Mouse (Mus musculus) forebrain, embryonic 12.5 days (tissue): ENCODE measurements around the gene Mtrf1. TPM values are rescaled to one million over a fixed set of nuclear protein-coding genes. Genes with fewer than 3 reads are reported as not detected.
A peak's percentile ranks its signal among the peaks of the same experiment; 100 is the strongest.

Experiments used
- ATAC-seq: fragments of 200-750 bp; cut with Nextera tagmentation; 2 replicates; pipeline ENCODE4 v1.8.0; 2017; ENCODE audit warnings: moderate TSS enrichment; ENCODE audit not compliant: low FRiP score
- H3K27ac ChIP-seq: fragments of 300-500 bp; sonication (generic); 2 replicates; pipeline ENCODE4 v1.5.1; 2016; ENCODE audit warnings: mild to moderate bottlenecking
- H3K27me3 ChIP-seq: fragments of 300-500 bp; sonication (generic); 2 replicates; pipeline ENCODE4 v1.6.1; 2016; ENCODE audit warnings: mild to moderate bottlenecking
- H3K36me3 ChIP-seq: fragments of 300-500 bp; sonication (generic); replicated peaks from 2 replicates; pipeline ENCODE4 v1.6.1; 2016; ENCODE audit warnings: mild to moderate bottlenecking
- H3K4me1 ChIP-seq: fragments of 300-500 bp; sonication (generic); 2 replicates; pipeline ENCODE4 v1.6.1; 2016
- H3K4me2 ChIP-seq: fragments of 300-500 bp; sonication (generic); 2 replicates; pipeline ENCODE4 v1.6.1; 2016; ENCODE audit warnings: mild to moderate bottlenecking, moderate library complexity
- H3K4me3 ChIP-seq: fragments of 300-500 bp; sonication (generic); replicated peaks from 2 replicates; pipeline ENCODE4 v1.5.1; 2016; ENCODE audit warnings: mild to moderate bottlenecking
- H3K9ac ChIP-seq: fragments of 300-500 bp; sonication (generic); 2 replicates; pipeline ENCODE4 v1.6.1; 2016; ENCODE audit warnings: mild to moderate bottlenecking
- H3K9me3 ChIP-seq: fragments of 300-500 bp; sonication (generic); 2 replicates; pipeline ENCODE4 v1.6.1; 2016
- WGBS: fragments of 180-500 bp; shearing (Covaris S2); methylation state at CpG from one replicate; pipeline ENCODE4 v1.1.7; 2016; 5-methylcytosine and 5-hydroxymethylcytosine counted together
- polyA plus RNA-seq: library from polyadenylated mRNA; unstranded; fragments of >200 nt; fragmentation: Nextera tagmentation; extraction: Ambion mirVana; gene quantifications from 2 replicates; pipeline ENCODE4 v1.2.1, GENCODE M21; 2016

Mtrf1 gene
- 8.5 and 11.1 TPM in 2 replicates for polyA plus RNA-seq

DNA sequence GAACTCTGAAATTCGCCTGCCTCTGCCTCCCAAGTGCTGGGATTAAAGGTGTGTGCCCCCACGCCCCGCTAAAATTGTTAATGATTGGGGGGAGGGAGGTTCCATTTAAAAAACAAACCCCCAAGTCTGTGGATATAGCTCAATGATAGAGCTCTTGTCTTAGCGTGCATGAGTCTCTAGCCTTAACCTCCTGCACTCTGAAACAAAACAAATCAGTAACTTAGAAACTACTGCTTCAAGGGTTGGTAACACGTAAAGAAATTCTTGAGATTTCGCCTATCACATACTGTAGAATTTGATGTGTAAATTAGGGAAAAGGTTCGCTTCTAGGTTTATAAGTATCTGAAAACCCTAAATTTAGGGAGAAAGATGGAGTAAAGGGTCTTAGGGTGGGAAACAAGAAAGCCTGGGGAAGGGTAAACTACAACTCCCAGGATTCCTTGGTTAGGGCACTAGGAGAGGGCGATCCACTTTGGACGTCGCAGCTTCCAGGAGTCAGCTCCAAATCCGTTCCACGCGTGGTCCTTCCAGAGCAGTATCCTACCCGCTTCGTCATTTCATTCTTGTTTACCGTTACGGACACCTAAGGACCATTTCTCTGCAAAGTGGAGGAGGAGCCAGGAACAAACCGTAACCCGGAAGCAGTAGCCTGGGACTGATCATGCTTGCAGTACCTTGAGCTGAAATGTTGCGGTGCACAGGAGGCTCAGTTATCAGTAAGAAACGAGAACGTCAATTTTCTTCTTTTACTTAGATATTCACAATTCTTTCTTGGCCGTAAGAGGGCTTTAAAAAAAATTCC lies at the start of gene Mtrf1:
Mtrf1 (plus strand) TSS at position 452 of the 802 bp plus-strand sequence.
- Histone ChIP-seq H3K4me1 (0 out of 2 replicates have a peak, but pooled peaks cover 6% of the 10 kb centered on the region), H3K36me3 (0 out of 2 replicates have a peak, but pooled peaks cover 6% of the 10 kb centered on the region), H3K9ac (peak within 1 kb of the TSS; percentile 52), H3K9me3 (no peaks in the 10 kb centered on the region), H3K27ac (peak within 1 kb of the TSS; percentile 82), H3K4me2 (peak within 1 kb of the TSS; percentile 55), H3K27me3 (no peaks in the 10 kb centered on the region), H3K4me3 (peak within 1 kb of the TSS; percentile 56)
- WGBS, result 21% methylated on average over 23 of the region's 23 CpGs
- ATAC-seq, result peak; percentile 90

GRCm38 (mm10) chr14:79358055-79358454 lies 39.5 kb upstream of the Mtrf1 start:
- H3K4me3 ChIP-seq, result no peak overlapping the region
- H3K27me3 ChIP-seq, result no peaks in the 10 kb centered on the region
- no peaks in the 10 kb centered on the region for H3K9me3 ChIP-seq
- peaks cover 48% of the 10 kb centered on the region for H3K36me3 ChIP-seq
- 90% methylated on average over 2 of the region's 2 CpGs for WGBS
- H3K4me2 ChIP-seq, result no peak overlapping the region
- H3K9ac ChIP-seq, result no peak overlapping the region
- no peaks in the 10 kb centered on the region for H3K4me1 ChIP-seq
- no peak overlapping the region for H3K27ac ChIP-seq
- ATAC-seq, result no peak

DNA sequence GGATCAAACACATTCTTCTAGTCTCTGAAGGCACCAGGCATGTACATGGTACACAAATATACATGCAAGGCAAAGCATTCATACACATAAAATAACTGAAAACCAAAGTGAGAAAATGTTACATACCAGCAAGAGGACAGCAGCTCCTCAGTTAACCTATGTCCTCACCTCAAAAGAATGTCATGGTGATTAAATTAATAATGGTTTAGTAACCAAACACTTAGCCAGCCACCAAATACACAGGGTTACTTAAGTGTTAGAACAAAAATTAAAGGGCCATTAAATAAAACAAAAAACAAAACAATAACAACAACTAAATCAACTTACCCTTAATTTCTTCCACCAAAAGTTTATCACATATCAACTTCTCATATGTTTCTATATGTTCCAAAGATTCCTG lies 20.5 kb upstream of the Mtrf1 start:
- Histone ChIP-seq H3K27me3 (no peaks in the 10 kb centered on the region), H3K4me2 (no peak overlapping the region), H3K36me3 (peaks cover 32% of the 10 kb centered on the region), H3K9me3 (no peaks in the 10 kb centered on the region), H3K4me1 (no peaks in the 10 kb centered on the region), H3K27ac (no peak overlapping the region), H3K9ac (no peak overlapping the region), H3K4me3 (no peak overlapping the region)
- ATAC-seq, result no peak

DNA sequence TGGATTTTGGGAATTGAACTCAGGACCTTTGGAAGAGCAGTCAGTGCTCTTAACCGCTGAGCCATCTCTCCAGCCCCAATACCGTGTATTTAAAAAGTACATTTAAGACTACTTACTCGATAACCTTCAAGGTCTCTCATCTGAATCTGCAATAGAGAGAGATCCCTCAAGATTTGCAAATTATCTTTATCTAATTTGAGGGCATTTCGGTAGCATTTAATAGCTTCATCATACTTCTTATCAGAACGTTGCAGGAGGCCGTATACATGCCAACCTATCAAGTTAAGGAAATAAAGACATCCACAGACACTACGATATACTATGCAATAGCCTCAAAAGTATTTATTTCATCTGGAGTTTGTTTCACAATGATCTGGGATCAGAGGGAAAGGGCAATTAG lies 14.5 kb upstream of the Mtrf1 start:
- H3K9me3 ChIP-seq, result no peaks in the 10 kb centered on the region
- no peak overlapping the region for H3K4me2 ChIP-seq
- 93% methylated on average over 7 of the region's 7 CpGs for WGBS
- H3K4me3 ChIP-seq, result no peak overlapping the region
- H3K36me3 ChIP-seq, result peaks cover 29% of the 10 kb centered on the region
- no peak overlapping the region for H3K27ac ChIP-seq
- no peaks in the 10 kb centered on the region for H3K27me3 ChIP-seq
- ATAC-seq, result no peak
- no peak overlapping the region for H3K9ac ChIP-seq
- no peaks in the 10 kb centered on the region for H3K4me1 ChIP-seq

GRCm38 (mm10) chr14:79388304-79388703 lies 9.3 kb upstream of the Mtrf1 start:
- 90% methylated on average over 3 of the region's 3 CpGs for WGBS
- H3K4me2 ChIP-seq, result no peak overlapping the region
- no peak overlapping the region for H3K27ac ChIP-seq
- H3K4me3 ChIP-seq, result no peak overlapping the region
- H3K9ac ChIP-seq, result no peak overlapping the region
- no peak for ATAC-seq
- H3K36me3 ChIP-seq, result peaks cover 7% of the 10 kb centered on the region; the same call in 1 of the 2 replicates
- no peaks in the 10 kb centered on the region for H3K27me3 ChIP-seq
- no peaks in the 10 kb centered on the region for H3K9me3 ChIP-seq
- H3K4me1 ChIP-seq, result peaks cover 12% of the 10 kb centered on the region

- Histone ChIP-seq H3K4me1 (peaks cover 12% of the 10 kb centered on the region), H3K4me2 (peak overlapping the region; percentile 69), H3K27me3 (no peaks in the 10 kb centered on the region), H3K9ac (peak overlapping the region; percentile 87), H3K4me3 (peak overlapping the region; percentile 80), H3K36me3 (peaks cover 7% of the 10 kb centered on the region; the same call in 1 of the 2 replicates), H3K9me3 (no peaks in the 10 kb centered on the region), H3K27ac (peak overlapping the region; percentile 98)
- 2% methylated on average over 16 of the region's 16 CpGs for WGBS
- ATAC-seq, result peak; percentile 10; the same call in 1 of the 2 replicates
Measured at GRCm38 (mm10) chr14:79389438-79390264, 7.9 kb upstream of the Mtrf1 start.

DNA sequence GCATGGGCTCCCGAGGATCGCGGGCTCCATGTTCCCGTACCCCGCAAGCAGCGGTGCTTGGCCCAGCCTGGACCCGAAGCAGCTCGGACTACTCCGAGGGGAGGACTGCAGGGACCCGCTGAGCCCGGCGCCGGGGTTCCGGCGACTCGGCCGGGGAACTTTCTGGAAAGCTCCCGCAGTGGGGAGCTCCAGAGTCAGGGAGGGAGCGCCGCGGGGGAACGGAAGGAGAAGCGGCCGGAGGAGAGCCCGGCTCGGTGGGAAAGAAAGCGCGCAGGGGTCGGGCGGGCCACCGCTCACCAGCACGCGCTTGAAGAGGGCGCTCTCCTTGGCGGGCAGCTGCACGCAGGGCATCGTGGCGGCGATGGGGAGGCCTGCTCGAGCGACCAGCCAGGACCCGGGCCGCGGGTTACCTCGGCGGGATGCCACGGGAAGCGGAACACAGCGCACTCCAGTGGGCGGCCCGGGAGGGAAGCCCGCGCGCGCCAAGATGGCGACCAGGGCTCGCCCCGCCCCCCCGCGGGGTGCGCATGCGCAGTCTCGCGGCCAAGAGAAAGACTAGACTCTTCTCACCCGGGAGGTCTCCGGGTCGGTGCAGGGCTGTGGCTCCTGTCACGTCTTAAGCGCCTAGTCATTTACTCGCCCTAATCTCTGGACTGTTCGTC lies 7.2 kb upstream of the Mtrf1 start, which contains the start of gene Naa16:
Naa16 (minus strand) TSS at position 514 of the 662 bp plus-strand sequence.
- ATAC-seq, result peak; percentile 97
- Histone ChIP-seq H3K9ac (peak within 1 kb of the TSS; percentile 87), H3K4me3 (peak within 1 kb of the TSS; percentile 80), H3K27ac (peak within 1 kb of the TSS; percentile 98), H3K9me3 (no peaks in the 10 kb centered on the region), H3K4me2 (peak within 1 kb of the TSS; percentile 69), H3K4me1 (peaks cover 12% of the 10 kb centered on the region), H3K36me3 (peaks cover 4% of the 10 kb centered on the region; the same call in 1 of the 2 replicates), H3K27me3 (no peaks in the 10 kb centered on the region)
- whole genome bisulfite sequencing, result under 1% methylated on average over 71 of the region's 71 CpGs

DNA sequence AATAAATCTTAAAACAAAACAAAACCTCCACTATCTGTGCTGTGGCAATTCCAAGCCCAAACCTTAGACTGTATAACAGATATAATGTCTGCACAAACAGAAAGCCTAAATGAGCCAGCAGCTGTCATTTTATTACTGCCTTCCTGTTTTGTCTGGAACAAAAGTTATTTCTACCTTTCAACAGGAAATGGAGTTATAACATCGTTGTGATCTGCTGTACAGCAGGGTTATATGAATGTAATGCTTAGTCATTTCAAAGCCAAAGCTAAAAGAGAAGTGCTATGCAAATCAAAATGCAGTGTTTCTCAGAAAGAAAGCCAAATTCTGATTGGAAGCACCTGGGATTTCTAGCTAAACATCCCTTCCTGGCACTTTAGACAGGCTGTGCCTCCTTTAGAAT lies 4.3 kb upstream of the Mtrf1 start:
- no peak for ATAC-seq
- Histone ChIP-seq H3K9ac (no peak overlapping the region), H3K27me3 (no peaks in the 10 kb centered on the region), H3K4me1 (peaks cover 15% of the 10 kb centered on the region), H3K36me3 (no peaks in the 10 kb centered on the region), H3K4me3 (no peak overlapping the region), H3K9me3 (no peaks in the 10 kb centered on the region), H3K4me2 (no peak overlapping the region), H3K27ac (no peak overlapping the region)
- WGBS, result 83% methylated on average over 1 of the region's 1 CpGs

- Histone ChIP-seq H3K27ac (no peak overlapping the region), H3K9me3 (no peaks in the 10 kb centered on the region), H3K9ac (no peak overlapping the region), H3K4me2 (no peak overlapping the region), H3K36me3 (no peaks in the 10 kb centered on the region), H3K4me1 (peaks cover 9% of the 10 kb centered on the region), H3K4me3 (no peak overlapping the region), H3K27me3 (no peaks in the 10 kb centered on the region)
- ATAC-seq, result no peak
Measured at GRCm38 (mm10) chr14:79394564-79394963, 3.0 kb upstream of the Mtrf1 start.

- no peaks in the 10 kb centered on the region for H3K9me3 ChIP-seq
- 80% methylated on average over 2 of the region's 2 CpGs for WGBS
Measured at GRCm38 (mm10) chr14:79407641-79408040, 10.1 kb downstream of the Mtrf1 start.

DNA sequence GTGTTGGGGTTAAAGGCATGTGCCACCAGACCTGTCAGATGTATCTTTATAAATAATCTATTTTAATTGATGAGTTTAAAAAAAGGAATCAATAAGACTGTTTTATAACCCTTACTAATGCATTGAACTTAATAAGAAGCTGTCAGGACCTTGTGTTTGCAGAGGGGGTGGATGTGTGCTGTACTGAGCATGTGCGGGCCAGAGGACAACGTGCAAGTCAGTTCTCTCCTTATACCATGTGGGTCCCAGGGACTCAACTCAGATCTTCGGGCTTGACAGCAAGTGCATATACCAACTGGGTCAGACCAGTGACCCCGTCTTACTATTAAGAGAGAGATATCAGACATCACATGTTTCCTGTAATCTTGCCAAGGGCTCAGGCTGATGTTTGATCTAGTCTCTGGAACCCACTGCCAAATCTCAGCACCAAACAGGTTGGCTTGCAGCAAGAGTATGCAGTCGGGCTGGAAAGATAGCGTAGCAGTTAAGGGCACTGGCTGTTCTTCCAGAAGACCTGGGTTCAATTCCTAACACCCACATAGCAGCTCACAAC lies 11.8 kb downstream of the Mtrf1 start:
- 94% methylated on average over 6 of the region's 6 CpGs for WGBS
- no peak overlapping the region for H3K4me2 ChIP-seq
- no peak overlapping the region for H3K27ac ChIP-seq
- no peaks in the 10 kb centered on the region for H3K9me3 ChIP-seq
- no peaks in the 10 kb centered on the region for H3K4me1 ChIP-seq
- H3K27me3 ChIP-seq, result no peaks in the 10 kb centered on the region
- peaks cover 27% of the 10 kb centered on the region for H3K36me3 ChIP-seq
- H3K4me3 ChIP-seq, result no peak overlapping the region
- H3K9ac ChIP-seq, result no peak overlapping the region
- no peak for ATAC-seq

More at GRCm38 (mm10) chr14:79407641-79408040, 10.1 kb downstream of the Mtrf1 start:
- ATAC-seq, result no peak
- Histone ChIP-seq H3K36me3 (peaks cover 25% of the 10 kb centered on the region), H3K27ac (no peak overlapping the region), H3K9ac (no peak overlapping the region), H3K27me3 (no peaks in the 10 kb centered on the region), H3K4me3 (no peak overlapping the region), H3K4me2 (no peak overlapping the region), H3K4me1 (no peaks in the 10 kb centered on the region)

DNA sequence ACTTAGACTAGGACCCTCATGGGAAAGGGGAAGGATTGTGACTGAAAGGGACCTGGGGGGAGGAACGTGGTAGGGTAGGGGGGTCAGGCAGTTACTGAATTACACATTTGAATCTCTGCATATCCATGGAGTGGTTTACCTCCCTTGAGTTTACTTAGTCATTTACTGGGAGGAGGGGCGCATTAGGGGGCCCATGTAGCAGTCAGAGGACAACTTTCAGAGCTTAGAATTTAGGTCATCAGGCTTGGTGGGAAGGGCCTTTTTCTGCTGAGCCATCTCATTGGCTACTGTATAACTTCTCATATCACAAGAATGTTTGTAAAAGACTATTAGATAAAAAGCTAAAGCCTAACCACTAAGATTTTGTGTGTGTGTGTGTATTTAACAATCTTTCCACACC lies 13.1 kb downstream of the Mtrf1 start:
- H3K36me3 ChIP-seq, result peaks cover 27% of the 10 kb centered on the region
- H3K9me3 ChIP-seq, result no peaks in the 10 kb centered on the region
- H3K4me1 ChIP-seq, result no peaks in the 10 kb centered on the region
- H3K4me3 ChIP-seq, result no peak overlapping the region
- WGBS, result 73% methylated on average over 2 of the region's 2 CpGs
- no peak overlapping the region for H3K27ac ChIP-seq
- ATAC-seq, result no peak
- H3K9ac ChIP-seq, result no peak overlapping the region
- H3K4me2 ChIP-seq, result no peak overlapping the region
- no peaks in the 10 kb centered on the region for H3K27me3 ChIP-seq
